Mouse (Mus musculus) stomach, postnatal 0 days (tissue): ENCODE data around the gene Gm17019. TPM values are rescaled to one million over a fixed set of nuclear protein-coding genes. Genes with fewer than 3 reads are reported as not detected.
"Not testable (repeated sequence)": the region's sequence is repeated elsewhere in the genome, so short reads cannot be mapped to it uniquely, and the experiment has no call there.

Experiments
- ATAC-seq: fragments of 200-750 bp; cut with Nextera tagmentation; 2 replicates; pipeline ENCODE4 v1.8.0; 2017; ENCODE audit not compliant: low FRiP score, low TSS enrichment
- DNase-seq: peaks from one replicate; pipeline ENCODE4 v3.0.0-alpha.2; 2016; ENCODE audit warnings: low spot score
- H3K27ac ChIP-seq: fragments of 300-500 bp; sonication (generic); replicated peaks from 2 replicates; pipeline ENCODE4 v1.5.1; 2014; ENCODE audit warnings: mild to moderate bottlenecking, control low read depth
- H3K27me3 ChIP-seq: fragments of 300-500 bp; sonication (generic); 2 replicates; pipeline ENCODE4 v1.6.1; 2014; ENCODE audit warnings: low read length; ENCODE audit not compliant: control insufficient read depth, insufficient read depth
- H3K36me3 ChIP-seq: fragments of 300-500 bp; sonication (generic); 2 replicates; pipeline ENCODE4 v1.6.1; 2014; ENCODE audit warnings: low read length, mixed read lengths; ENCODE audit not compliant: control insufficient read depth, insufficient read depth
- H3K4me1 ChIP-seq: fragments of 300-500 bp; sonication (generic); replicated peaks from 2 replicates; pipeline ENCODE4 v1.6.1; 2014; ENCODE audit warnings: antibody characterized with exemption; ENCODE audit not compliant: control insufficient read depth, insufficient read depth
- H3K4me2 ChIP-seq: fragments of 300-500 bp; sonication (generic); replicated peaks from 2 replicates; pipeline ENCODE4 v1.6.1; 2014; ENCODE audit warnings: low read depth, mild to moderate bottlenecking, control low read depth, moderate library complexity
- H3K4me3 ChIP-seq: fragments of 300-500 bp; sonication (generic); 2 replicates; pipeline ENCODE4 v1.5.1; 2014; ENCODE audit warnings: low read depth, low read length, control low read depth
- H3K9ac ChIP-seq: fragments of 300-500 bp; sonication (generic); 2 replicates; pipeline ENCODE4 v1.6.1; 2014; ENCODE audit warnings: mild to moderate bottlenecking, low read length, control low read depth, mixed read lengths
- H3K9me3 ChIP-seq: fragments of 300-500 bp; sonication (generic); 2 replicates; pipeline ENCODE4 v1.6.1; 2016; ENCODE audit warnings: low read length; ENCODE audit not compliant: control insufficient read depth
- WGBS: fragments of 180-500 bp; shearing (Covaris S2); extraction: QIAGEN DNeasy Blood & Tissue Kit; methylation state at CpG from one replicate; pipeline ENCODE4 v1.1.7; 2014; 5-methylcytosine and 5-hydroxymethylcytosine counted together
- polyA plus RNA-seq: library from polyadenylated mRNA; unstranded; fragments of >200 nt; fragmentation: Nextera tagmentation; extraction: Ambion mirVana; gene quantifications from 2 replicates; pipeline ENCODE4 v1.2.1, GENCODE M21; 2015

The Gm17019 gene
- polyA plus RNA-seq = not detected in 2 replicates

- H3K9me3 ChIP-seq, H3K27me3 ChIP-seq, H3K27ac ChIP-seq, H3K9ac ChIP-seq, H3K36me3 ChIP-seq, ATAC-seq, H3K4me1 ChIP-seq, H3K4me2 ChIP-seq, H3K4me3 ChIP-seq, DNase-seq: not testable (repeated sequence)
- WGBS = 22% methylated on average over 1 of the region's 1 CpGs
Measured at GRCm38 (mm10) chr5:15032898-15033297, at the start of gene Gm17019. Gene Gm17019 (minus strand): TSS chr5:15032998.

DNA sequence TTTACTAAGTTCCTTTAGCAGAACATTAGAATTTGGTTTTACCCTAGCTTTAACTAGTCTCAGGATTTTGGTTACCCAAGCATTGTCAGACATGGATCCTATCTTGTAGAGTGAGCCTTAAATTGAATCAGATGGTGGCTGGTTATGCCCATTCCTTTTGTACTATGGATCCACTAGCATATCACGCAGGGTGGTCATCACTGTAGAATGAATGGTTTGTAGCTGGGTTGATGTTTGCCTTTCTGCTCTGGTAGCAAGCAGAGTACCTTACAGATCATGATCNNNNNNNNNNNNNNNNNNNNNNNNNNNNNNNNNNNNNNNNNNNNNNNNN is 29.6 kb upstream of the Gm17019 start:
- H3K4me2 ChIP-seq, H3K9me3 ChIP-seq, H3K4me3 ChIP-seq, DNase-seq, H3K27ac ChIP-seq, ATAC-seq, H3K9ac ChIP-seq, H3K4me1 ChIP-seq, H3K36me3 ChIP-seq, H3K27me3 ChIP-seq: not testable (repeated sequence)
- WGBS = 86% methylated on average over 1 of the region's 1 CpGs

- H3K9me3 ChIP-seq, H3K36me3 ChIP-seq, H3K27me3 ChIP-seq, H3K4me2 ChIP-seq, H3K4me1 ChIP-seq, H3K27ac ChIP-seq, DNase-seq, H3K9ac ChIP-seq, H3K4me3 ChIP-seq: not testable (repeated sequence)
- peak; percentile 88 for ATAC-seq
- 80% methylated on average over 4 of the region's 4 CpGs for WGBS
Measured at GRCm38 (mm10) chr5:15061638-15062384, 29.0 kb upstream of the Gm17019 start.

GRCm38 (mm10) chr5:15054151-15055025 is 21.6 kb upstream of the Gm17019 start:
- not testable (repeated sequence) for H3K9me3 ChIP-seq, H3K4me1 ChIP-seq, H3K36me3 ChIP-seq, H3K27ac ChIP-seq, H3K4me2 ChIP-seq, DNase-seq, H3K27me3 ChIP-seq, H3K9ac ChIP-seq, ATAC-seq, H3K4me3 ChIP-seq
- WGBS = 76% methylated on average over 10 of the region's 10 CpGs

- H3K36me3 ChIP-seq, H3K4me3 ChIP-seq, H3K27ac ChIP-seq, H3K9ac ChIP-seq, H3K4me2 ChIP-seq, DNase-seq, H3K27me3 ChIP-seq, H3K4me1 ChIP-seq, H3K9me3 ChIP-seq: not testable (repeated sequence)
- WGBS = 81% methylated on average over 7 of the region's 8 CpGs
- ATAC-seq = peak; percentile 60; the same call in 1 of the 2 replicates
Measured at GRCm38 (mm10) chr5:15053606-15053962, 20.8 kb upstream of the Gm17019 start.

DNA sequence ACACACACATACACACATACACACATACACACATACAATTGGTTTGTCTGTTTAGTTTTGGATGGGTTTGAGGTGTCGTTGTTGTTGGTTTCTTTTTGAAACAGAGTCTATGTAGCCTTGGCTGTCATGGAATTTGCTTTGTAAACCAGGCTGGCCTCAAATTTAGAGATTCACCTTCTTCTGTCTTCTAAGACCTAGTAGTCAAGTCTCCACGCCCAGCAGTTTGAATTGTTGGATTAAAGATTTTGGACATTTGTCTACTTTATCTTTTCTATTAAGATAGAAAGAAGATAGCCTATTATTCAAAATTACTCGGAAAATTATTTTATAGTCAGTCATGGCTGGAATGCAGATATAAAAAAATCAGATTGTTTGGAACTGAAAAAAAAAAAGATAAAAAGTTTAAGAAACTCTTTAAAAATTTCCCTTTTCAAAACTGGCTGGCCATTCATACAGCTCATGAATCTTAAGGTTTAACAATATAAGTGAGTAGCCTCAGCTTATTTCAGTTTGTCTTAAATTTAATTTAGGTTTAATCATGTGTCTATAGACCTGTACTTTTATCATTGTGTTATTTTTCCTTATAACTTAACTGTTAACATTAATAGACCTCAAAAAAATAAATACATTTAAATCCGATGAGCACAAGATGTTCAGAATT is 20.3 kb upstream of the Gm17019 start:
- DNase-seq, H3K27me3 ChIP-seq, H3K9me3 ChIP-seq, H3K4me2 ChIP-seq, H3K9ac ChIP-seq, H3K4me1 ChIP-seq, H3K27ac ChIP-seq, H3K4me3 ChIP-seq, H3K36me3 ChIP-seq: not testable (repeated sequence)
- 79% methylated on average over 4 of the region's 4 CpGs for WGBS
- ATAC-seq = peak; percentile 54; the same call in 1 of the 2 replicates

- 79% methylated on average over 2 of the region's 2 CpGs for WGBS
- H3K27me3 ChIP-seq, H3K36me3 ChIP-seq, H3K4me1 ChIP-seq, H3K27ac ChIP-seq, H3K4me2 ChIP-seq, H3K9me3 ChIP-seq, DNase-seq, H3K9ac ChIP-seq, H3K4me3 ChIP-seq: not testable (repeated sequence)
- 0 out of 2 replicates have a peak, but pooled peaks have one; percentile 47 for ATAC-seq
Measured at GRCm38 (mm10) chr5:15050807-15051206, 18.0 kb upstream of the Gm17019 start.

GRCm38 (mm10) chr5:15044830-15045767 is 12.3 kb upstream of the Gm17019 start:
- H3K9me3 ChIP-seq, H3K36me3 ChIP-seq, H3K9ac ChIP-seq, H3K27ac ChIP-seq, H3K4me3 ChIP-seq, H3K4me2 ChIP-seq, DNase-seq, H3K27me3 ChIP-seq, H3K4me1 ChIP-seq: not testable (repeated sequence)
- ATAC-seq = peak; percentile 56; the same call in 1 of the 2 replicates
- WGBS = 85% methylated on average over 5 of the region's 9 CpGs
